Mouse (Mus musculus) thymus, postnatal 36 days (tissue): ENCODE data around the gene Pik3ca.

Experiments
- DNase-seq, 2 experiments: peaks; one replicate each; pipeline ENCODE4 v3.0.0; 2022; ENCODE audit warnings: mixed read lengths in 2 of 2

The Pik3ca gene

DNA sequence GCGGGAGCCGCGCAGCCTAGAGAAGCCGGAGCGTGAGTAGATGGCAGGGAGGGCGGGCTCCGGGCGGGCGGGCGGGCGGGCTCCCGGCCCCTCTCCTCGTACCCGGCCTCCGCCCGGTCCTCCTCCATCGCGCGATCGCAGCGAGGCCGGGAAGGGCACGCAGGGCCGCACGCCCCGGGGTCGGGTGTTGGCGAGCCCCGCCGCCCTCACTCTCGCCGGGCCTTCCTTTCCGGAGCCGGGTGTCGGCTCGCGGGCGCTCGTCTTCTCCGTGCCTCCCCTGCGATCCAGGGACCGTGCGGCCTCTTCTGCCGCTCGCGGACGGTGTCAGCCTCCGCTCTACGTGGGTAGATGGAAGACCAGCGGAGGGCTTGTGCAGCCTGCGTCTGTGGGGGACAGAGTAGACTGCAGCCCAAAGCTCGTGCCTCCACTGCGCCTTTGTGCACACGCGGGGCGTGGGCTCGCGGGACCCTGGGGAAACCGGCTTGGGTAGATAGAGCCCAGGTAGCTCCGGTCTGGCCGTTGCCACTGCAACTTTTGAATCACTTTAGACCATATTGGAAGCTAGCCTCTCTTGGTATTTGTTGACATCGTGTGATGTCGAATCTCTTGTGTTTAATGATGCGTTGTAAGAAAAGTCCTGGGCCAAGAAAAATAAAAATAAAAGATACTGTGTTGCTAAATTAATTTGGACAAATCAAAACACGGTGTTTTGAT, at the start of gene Pik3ca:
Pik3ca (plus strand) TSS at position 211 of the 714 bp plus-strand sequence.
- DNase-seq = peak; percentile 68 to 73

DNA sequence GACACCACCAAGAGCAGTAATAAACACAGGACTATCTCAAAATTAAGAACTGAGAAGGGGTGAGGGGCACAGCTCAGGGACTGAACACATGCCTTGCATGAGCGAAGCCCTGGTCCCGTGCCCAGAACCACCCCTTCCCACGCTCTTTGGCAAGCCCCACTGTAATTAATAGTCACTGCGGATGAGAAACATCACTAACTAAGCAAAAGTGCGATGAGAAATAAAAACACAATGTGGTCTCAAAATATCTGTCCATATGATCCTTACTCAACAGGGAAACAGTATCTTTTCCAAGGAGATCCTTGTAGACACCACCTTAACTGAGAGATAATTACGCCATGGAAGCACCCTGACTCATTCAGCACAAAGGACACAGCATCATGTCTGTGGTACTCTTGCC, 49.6 kb upstream of the Pik3ca start:
- DNase-seq = no peak

GRCm38 (mm10) chr3:32361221-32361620, 36.2 kb upstream of the Pik3ca start:
- no peak for DNase-seq

- DNase-seq = no peak
These were observed 33.3 kb upstream of the Pik3ca start for GRCm38 (mm10) chr3:32364195-32364594.

- DNase-seq = no peak
These were observed 32.5 kb upstream of the Pik3ca start for GRCm38 (mm10) chr3:32364841-32365545.

GRCm38 (mm10) chr3:32365546-32366245, 31.8 kb upstream of the Pik3ca start, which contains the start of gene Zmat3:
TSS of gene Zmat3 (minus strand) at chr3:32366014.
- DNase-seq = peak; percentile 88 to 91

- DNase-seq = peak in 1 of 2 experiments; percentile 9
These were observed 31.2 kb upstream of the Pik3ca start for GRCm38 (mm10) chr3:32366246-32366734.

GRCm38 (mm10) chr3:32367516-32367915, 30.0 kb upstream of the Pik3ca start:
- no peak for DNase-seq

DNA sequence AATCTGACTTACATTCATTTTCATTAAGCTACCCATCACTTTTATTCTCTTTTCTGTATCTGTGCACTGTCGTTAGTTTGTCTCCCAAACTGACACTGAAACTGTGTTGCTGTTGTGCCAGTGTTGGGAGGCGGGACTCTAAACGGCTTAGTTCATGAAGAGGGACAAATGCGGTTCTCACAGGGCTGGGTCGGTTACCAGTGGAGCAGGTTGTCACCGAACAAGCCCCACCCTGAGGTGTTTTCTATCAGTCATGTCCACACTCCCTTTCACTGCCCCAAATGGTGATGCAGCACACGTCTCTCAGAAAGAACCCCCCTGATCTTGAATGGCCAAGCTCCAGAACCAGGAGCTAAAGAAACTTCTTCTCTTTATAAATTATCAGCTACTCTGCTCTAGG, 25.5 kb upstream of the Pik3ca start:
- DNase-seq = no peak

DNA sequence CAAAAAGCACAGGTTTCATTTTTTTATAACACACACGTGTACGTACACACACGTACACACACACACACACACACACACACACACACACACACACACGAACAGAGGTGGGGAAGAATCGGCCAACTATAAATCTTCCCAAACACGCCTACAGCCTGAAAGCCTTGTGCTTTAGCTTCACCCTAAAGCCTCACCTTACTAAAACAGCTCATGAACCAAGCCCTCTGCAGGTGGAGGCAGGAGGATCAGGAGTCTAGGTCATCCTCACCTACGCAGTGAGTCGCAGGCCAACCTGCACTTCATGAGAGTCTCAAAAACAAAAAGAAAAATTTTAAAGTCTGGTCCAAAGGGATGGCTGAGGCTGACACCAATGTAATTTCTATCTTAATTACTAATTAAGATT, 25.0 kb upstream of the Pik3ca start:
- no peak for DNase-seq

- no peak for DNase-seq
These were observed 24.2 kb upstream of the Pik3ca start for GRCm38 (mm10) chr3:32373236-32373635.

DNA sequence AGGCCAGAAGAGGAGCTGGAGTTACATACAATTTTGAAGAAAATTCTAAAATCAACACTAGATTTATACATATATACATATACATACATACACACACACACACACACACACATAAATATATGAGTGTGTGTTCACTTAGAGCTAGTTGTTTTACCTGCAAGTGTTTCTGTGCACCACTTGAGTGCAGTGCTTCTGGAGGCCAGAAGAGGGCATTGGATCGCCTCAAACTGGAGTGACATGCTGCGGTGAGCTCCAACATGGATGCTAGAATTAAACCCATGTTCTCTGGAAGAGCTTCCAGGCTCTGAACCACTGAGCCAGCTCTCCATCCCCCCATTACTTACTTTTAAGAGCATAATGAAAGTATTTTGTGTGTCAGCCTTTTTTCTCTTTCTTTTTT, 17.6 kb upstream of the Pik3ca start:
- DNase-seq = peak; percentile 20 to 29

DNA sequence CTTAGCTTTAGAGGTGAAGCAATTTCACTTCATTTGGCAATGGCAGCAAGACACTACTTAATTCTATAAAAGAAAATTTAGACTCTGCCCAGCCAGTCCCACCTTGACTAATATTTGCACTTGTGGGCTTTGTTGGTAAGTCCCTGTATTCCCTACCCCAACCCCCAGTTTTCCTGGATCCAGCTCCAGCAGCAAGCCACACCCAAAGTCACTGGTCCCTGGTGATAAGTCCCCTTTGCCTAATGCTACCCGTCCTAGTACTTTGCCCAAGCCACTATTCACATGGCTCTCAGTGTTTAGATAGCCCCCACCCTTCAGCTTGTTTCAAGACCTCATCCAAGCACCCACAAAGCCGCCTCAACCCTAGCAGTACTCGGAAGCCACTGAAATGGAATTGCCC, 15.9 kb upstream of the Pik3ca start:
- DNase-seq = no peak

DNA sequence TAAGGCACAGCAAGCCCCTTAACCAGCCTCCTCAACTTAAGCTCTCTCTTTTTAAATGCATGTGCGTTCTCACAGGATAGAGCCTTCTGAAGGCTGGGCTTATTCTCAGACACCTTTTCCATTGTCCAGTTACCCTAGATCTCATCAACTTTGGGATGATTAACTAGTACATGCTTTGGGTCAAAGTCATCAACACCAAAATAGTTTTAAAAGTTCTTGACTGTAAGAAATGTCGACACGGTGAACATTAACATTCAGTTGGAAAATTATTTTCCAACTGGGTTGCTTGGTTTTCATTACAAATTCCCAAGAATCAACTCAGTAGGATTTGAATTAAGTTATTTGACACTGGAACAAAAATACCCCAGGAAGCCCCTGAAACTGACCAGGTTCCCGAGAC, 4.6 kb upstream of the Pik3ca start:
- DNase-seq = no peak

GRCm38 (mm10) chr3:32393986-32394385, 3.5 kb upstream of the Pik3ca start:
- no peak for DNase-seq

DNA sequence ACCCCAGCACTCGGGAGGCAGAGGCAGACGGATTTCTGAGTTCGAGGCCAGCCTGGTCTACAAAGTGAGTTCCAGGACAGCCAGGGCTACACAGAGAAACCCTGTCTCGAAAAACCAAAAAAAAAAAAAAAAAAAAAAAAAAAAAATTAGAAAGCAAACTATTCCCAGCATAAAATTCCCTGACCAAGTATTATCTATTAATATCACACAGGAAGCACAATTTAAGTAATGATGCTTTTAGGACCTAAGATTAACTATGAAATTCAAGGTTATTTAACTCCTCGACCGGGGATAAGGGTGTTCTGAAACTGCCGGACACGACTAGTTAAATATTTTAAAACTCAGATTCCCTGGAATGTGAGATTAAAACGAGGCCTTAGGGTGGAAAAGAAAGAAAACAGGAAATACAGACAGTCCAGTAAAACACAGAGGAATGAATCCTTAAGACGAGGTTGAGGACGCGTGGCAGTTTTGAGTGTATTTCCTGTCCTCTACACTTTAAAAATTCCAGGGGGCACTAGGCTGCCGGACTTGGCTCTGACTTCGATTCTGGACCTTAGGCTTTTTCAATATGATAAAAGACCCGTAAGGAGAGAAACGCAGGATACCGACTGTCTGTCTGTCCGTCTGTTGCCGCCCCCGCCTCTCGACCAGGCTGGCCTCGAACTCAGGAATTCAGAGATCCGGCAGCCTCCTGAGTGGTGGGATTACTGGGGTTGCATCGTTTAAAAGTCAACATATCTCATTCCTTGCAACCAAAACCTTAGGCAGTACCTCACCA, 1.5 kb upstream of the Pik3ca start:
- peak; percentile 27 to 52 for DNase-seq

- peak; percentile 95 to 98 for DNase-seq
These were observed 544 bp upstream of the Pik3ca start for GRCm38 (mm10) chr3:32396794-32397460.

DNA sequence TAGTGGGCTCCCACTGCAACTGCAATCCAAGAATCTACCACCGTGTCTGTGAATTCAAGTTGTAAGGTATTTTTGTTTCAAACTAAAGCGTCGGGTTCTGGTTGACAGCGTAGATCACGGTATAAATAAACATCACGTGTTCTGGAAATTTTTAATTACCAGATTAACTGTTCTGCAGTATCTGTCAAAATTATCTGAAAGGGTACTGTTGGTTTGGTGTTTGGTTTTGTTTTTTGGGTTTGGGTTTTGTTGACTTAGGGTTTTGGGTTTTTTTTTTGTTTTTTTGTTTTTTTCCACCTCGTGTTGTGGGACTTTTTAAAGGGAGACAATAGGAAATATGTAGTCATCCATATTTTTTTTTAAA, 686 bp downstream of the Pik3ca start:
- no peak for DNase-seq

GRCm38 (mm10) chr3:32398623-32399022, 1.2 kb downstream of the Pik3ca start:
- no peak for DNase-seq

DNA sequence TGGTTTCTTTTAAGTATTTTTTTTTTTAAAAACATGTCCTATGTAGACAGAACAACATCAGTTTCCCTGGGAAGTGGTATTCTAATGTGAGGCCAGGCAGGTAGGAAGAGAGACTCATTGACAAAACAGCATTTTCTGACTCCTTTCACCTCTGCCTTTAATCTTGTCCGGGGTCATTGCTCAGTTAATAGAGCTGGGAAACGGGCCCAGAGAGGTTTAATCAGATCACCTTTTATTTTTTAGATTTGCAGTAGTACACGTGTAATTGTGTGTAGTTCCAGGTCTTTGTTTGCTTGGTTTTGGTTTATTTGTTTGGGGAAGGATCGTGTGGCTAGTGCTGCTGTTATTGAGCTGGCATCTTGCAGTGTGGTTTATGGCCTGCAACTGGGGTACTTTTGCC, 1.9 kb downstream of the Pik3ca start:
- no peak for DNase-seq

DNA sequence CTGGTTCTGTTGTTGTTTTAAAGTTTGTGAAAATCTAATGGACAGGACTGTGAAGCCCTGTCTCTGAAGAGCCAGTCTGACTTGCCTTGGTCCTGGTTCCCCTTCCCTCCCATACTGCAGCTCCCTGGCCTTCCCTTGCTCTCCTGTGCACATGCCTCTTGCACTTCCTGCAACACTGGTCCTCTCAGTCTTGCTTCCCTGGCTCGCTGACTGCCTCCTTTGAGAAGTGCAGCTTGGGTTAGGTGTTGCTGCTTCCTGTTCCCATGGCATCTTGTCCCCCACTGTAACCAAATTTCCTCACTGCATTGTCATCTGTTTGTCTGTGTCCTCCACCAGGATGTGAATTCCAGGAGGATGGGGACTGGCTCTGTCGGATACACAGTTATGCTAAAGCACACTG, 2.5 kb downstream of the Pik3ca start:
- no peak for DNase-seq

DNA sequence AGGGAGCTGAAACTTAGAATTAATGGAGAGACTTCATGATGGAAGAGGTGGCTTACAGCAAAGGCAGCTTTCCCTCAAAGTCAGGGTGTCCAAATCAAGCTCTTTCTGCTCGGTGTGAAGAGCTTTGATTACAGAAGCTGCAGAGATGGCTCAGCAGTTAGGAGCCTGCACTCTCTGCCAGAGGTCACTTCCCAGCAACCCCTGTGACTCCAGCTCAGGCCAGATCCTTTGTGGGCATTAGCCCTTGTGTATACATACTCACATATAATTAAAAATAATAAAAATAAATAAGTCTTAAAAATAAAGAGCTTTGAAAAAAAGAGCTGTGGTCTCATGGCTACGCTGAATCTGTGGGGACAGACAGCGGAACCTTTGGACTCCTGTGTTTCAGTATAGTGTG, 4.1 kb downstream of the Pik3ca start:
- DNase-seq = no peak
